7 mouse cellular contexts compared by ENCODE assay signal in genomic region chr1:59684819-59685755, GRCm38 (mm10). TPM values are rescaled to one million over a fixed set of nuclear protein-coding genes. Genes with fewer than 3 reads are reported as not detected.
DNase-seq lines count a peak whose midpoint lies in the region; ATAC-seq lines count a peak whose summit lies in the region.

Gene Nop58 (plus strand): TSS chr1:59684971.

- peak within 1 kb of the TSS; percentile 83 for H3K9ac ChIP-seq in intestine, embryonic 15.5 days

- peak within 1 kb of the TSS; percentile 78 for H3K27ac ChIP-seq in intestine, embryonic 15.5 days
- peak within 1 kb of the TSS; percentile 94 for H3K27ac ChIP-seq in midbrain, embryonic 10.5 days (replicated peaks)

- no peaks in the 10 kb centered on the region for H3K27me3 ChIP-seq in intestine, embryonic 15.5 days (replicated peaks)
- peaks cover 4% of the 10 kb centered on the region; the same call in 1 of the 2 replicates for H3K27me3 ChIP-seq in midbrain, embryonic 10.5 days (ENCODE audit: low read depth, poor library complexity, severe bottlenecking)

- intact Hi-C loops in gastrocnemius, postnatal 36 days (cut with DNase I) = no loop called here
- intact Hi-C loops in left cerebral cortex, postnatal 25 days (cut with DNase I) = no loop called here

- peak; percentile 98 for ATAC-seq in intestine, embryonic 15.5 days

- H3K36me3 ChIP-seq in intestine, embryonic 15.5 days = no peaks in the 10 kb centered on the region
- peaks cover 27% of the 10 kb centered on the region for H3K36me3 ChIP-seq in midbrain, embryonic 10.5 days

- H3K4me1 ChIP-seq in intestine, embryonic 15.5 days (replicated peaks) = peaks cover 6% of the 10 kb centered on the region; the same call in 1 of the 2 replicates
- peaks cover 22% of the 10 kb centered on the region for H3K4me1 ChIP-seq in midbrain, embryonic 10.5 days

- H3K4me2 ChIP-seq in intestine, embryonic 15.5 days (replicated peaks) = peak within 1 kb of the TSS; percentile 69

- H3K9me3 ChIP-seq in intestine, embryonic 15.5 days = no peaks in the 10 kb centered on the region
- H3K9me3 ChIP-seq in midbrain, embryonic 10.5 days (replicated peaks) = no peaks in the 10 kb centered on the region

- H3K4me3 ChIP-seq in intestine, embryonic 15.5 days (replicated peaks) = peak within 1 kb of the TSS; percentile 73
- H3K4me3 ChIP-seq in midbrain, embryonic 10.5 days = peak within 1 kb of the TSS; percentile 80

- under 1% methylated on average over 49 of the region's 49 CpGs for WGBS in intestine, embryonic 15.5 days
- WGBS in midbrain, embryonic 10.5 days = under 1% methylated on average over 49 of the region's 49 CpGs

- peak; percentile 92 for DNase-seq in adrenal gland, adult 2 months
- DNase-seq in embryo, embryonic 11.5 days (ENCODE audit: low read depth, low spot score) = peak; percentile 92
- DNase-seq in gastrocnemius, postnatal 36 days = peak; percentile 75 to 80
- DNase-seq in left cerebral cortex, postnatal 25 days (ENCODE audit: low spot score in 2 of 2) = peak; percentile 93 to 98
- DNase-seq in midbrain, embryonic 10.5 days (ENCODE audit: low spot score) = peak; percentile 91
- DNase-seq in right cerebral cortex, postnatal 4 days = peak; percentile 72

RNA-seq across cellular contexts. Expression of gene Nop58, which starts in this region (rescaled TPM):
- total RNA-seq in adrenal gland, adult 2 months (2021) = 100 to 1,000 TPM in 1 of 2 experiments, 10 to 100 TPM in 1; 87.4 to 129 TPM
- 16.8 and 18.9 TPM in 2 replicates for polyA plus RNA-seq in adrenal gland, adult 2 months (2012; rRNA removed)
- 10 to 100 TPM; 18.5 to 26.9 TPM for total RNA-seq in gastrocnemius, postnatal 36 days (2021)
- polyA plus RNA-seq in intestine, embryonic 15.5 days (2015; fragmentation: Nextera tagmentation; extraction: Ambion mirVana) = 240 and 279 TPM in 2 replicates
- total RNA-seq in left cerebral cortex, postnatal 25 days (2021) = 10 to 100 TPM; 53.4 to 56.1 TPM
- polyA plus RNA-seq in midbrain, embryonic 10.5 days (2016; fragmentation: Nextera tagmentation; extraction: Ambion mirVana) = 269 and 309 TPM in 2 replicates

Comparison
In these comparisons a context has a peak if more than half of its experiments do, and no peak if none do; other contexts are left out.
1. Peak in every context shown above with its lines: DNase-seq, ATAC-seq, H3K4me3 ChIP-seq and H3K27ac ChIP-seq.
2. RNA of gene Nop58 (polyA plus RNA-seq): 269 to 309 TPM in midbrain, embryonic 10.5 days and 240 to 279 TPM in intestine, embryonic 15.5 days; 16.8 to 18.9 TPM in adrenal gland, adult 2 months; every median in the first group is over 10 times any median in the second.